Mouse (Mus musculus): ENCODE measurements around the gene Bcl2. TPM values are rescaled to one million over a fixed set of nuclear protein-coding genes. Genes with fewer than 3 reads are reported as not detected.

The Bcl2 gene
- total RNA-seq, 2 experiments from 2014 or later, result 13.6 to 16.0 TPM

Small RNA genes lying within 50 kb of the gene (microRNA-seq; reads per million reads assigned to microRNA genes)
- gene Mir3473f, result 0 reads per million in 2 experiments

Other genes with a start within 250 kb of the Bcl2 start
- 1 to 10 TPM; 7.8 to 9.7 TPM for gene Kdsr, start 45.5 kb upstream of the Bcl2 start, total RNA-seq (2021)
- 10 to 100 TPM; 52.6 to 58.4 TPM for gene Vps4b, start 82.5 kb upstream of the Bcl2 start, total RNA-seq (2021)
- gene Serpinb5, start 146.9 kb upstream of the Bcl2 start, total RNA-seq (2021), result not detected
- not detected for gene Serpinb12, start 220.2 kb upstream of the Bcl2 start, total RNA-seq (2021)

All from heart, postnatal 4 days (tissue).